Mouse (Mus musculus): ENCODE data around the gene Cyp3a13. TPM values are rescaled to one million over a fixed set of nuclear protein-coding genes. Genes with fewer than 3 reads are reported as not detected.
A peak's percentile ranks its signal among the peaks of the same experiment; 100 is the strongest.

Gene Cyp3a13
- polyA plus RNA-seq, 1 experiment = not detected

GRCm38 (mm10) chr5:137928439-137928838 is 7.0 kb upstream of the Cyp3a13 start:
- no peak overlapping the region for H3K4me3 ChIP-seq (ENCODE audit: insufficient read depth, low read length)
- H3K27ac ChIP-seq (ENCODE audit: insufficient read depth, low read length) = no peak overlapping the region
- TF ChIP-seq POLR2A (IDR thresholded peaks at IDR 0.05; ENCODE audit: low read depth, low read length) (no peak), CTCF (IDR thresholded peaks at IDR 0.05; ENCODE audit: borderline replicate concordance, insufficient read depth, low read length) (no peak)
- H3K4me1 ChIP-seq (ENCODE audit: control insufficient read depth, insufficient read depth, low read length) = no peaks in the 10 kb centered on the region

GRCm38 (mm10) chr5:137922171-137922570 is 752 bp upstream of the Cyp3a13 start:
- Histone ChIP-seq H3K4me3 (ENCODE audit: insufficient read depth, low read length) (no peak overlapping the region), H3K27ac (ENCODE audit: insufficient read depth, low read length) (no peak overlapping the region), H3K4me1 (ENCODE audit: control insufficient read depth, insufficient read depth, low read length) (no peaks in the 10 kb centered on the region)
- TF ChIP-seq CTCF (IDR thresholded peaks at IDR 0.05; ENCODE audit: borderline replicate concordance, insufficient read depth, low read length) = no peak
- TF ChIP-seq POLR2A (IDR thresholded peaks at IDR 0.05; ENCODE audit: low read depth, low read length) = no peak

GRCm38 (mm10) chr5:137915550-137915949 is 5.9 kb downstream of the Cyp3a13 start:
- no peak overlapping the region for H3K27ac ChIP-seq (ENCODE audit: insufficient read depth, low read length)
- TF ChIP-seq POLR2A (IDR thresholded peaks at IDR 0.05; ENCODE audit: low read depth, low read length) = no peak
- no peak for TF ChIP-seq CTCF (IDR thresholded peaks at IDR 0.05; ENCODE audit: borderline replicate concordance, insufficient read depth, low read length)

GRCm38 (mm10) chr5:137914508-137914907 is 6.9 kb downstream of the Cyp3a13 start:
- no peak overlapping the region for H3K27ac ChIP-seq (ENCODE audit: insufficient read depth, low read length)
- no peaks in the 10 kb centered on the region for H3K4me1 ChIP-seq (ENCODE audit: control insufficient read depth, insufficient read depth, low read length)
- no peak for TF ChIP-seq CTCF (IDR thresholded peaks at IDR 0.05; ENCODE audit: borderline replicate concordance, insufficient read depth, low read length)
- no peak for TF ChIP-seq POLR2A (IDR thresholded peaks at IDR 0.05; ENCODE audit: low read depth, low read length)
- H3K4me3 ChIP-seq (ENCODE audit: insufficient read depth, low read length) = no peak overlapping the region

More at GRCm38 (mm10) chr5:137915550-137915949, 5.9 kb downstream of the Cyp3a13 start:
- no peaks in the 10 kb centered on the region for H3K4me1 ChIP-seq (ENCODE audit: control insufficient read depth, insufficient read depth, low read length)
- no peak overlapping the region for H3K4me3 ChIP-seq (ENCODE audit: insufficient read depth, low read length)

GRCm38 (mm10) chr5:137909564-137910262 is 11.7 kb downstream of the Cyp3a13 start:
- Histone ChIP-seq H3K4me1 (ENCODE audit: control insufficient read depth, insufficient read depth, low read length) (no peaks in the 10 kb centered on the region), H3K27ac (ENCODE audit: insufficient read depth, low read length) (no peak overlapping the region), H3K4me3 (ENCODE audit: insufficient read depth, low read length) (no peak overlapping the region)
- TF ChIP-seq POLR2A (IDR thresholded peaks at IDR 0.05; ENCODE audit: low read depth, low read length) (no peak), CTCF (IDR thresholded peaks at IDR 0.05; ENCODE audit: borderline replicate concordance, insufficient read depth, low read length) (no peak)

GRCm38 (mm10) chr5:137897812-137898211 is 23.6 kb downstream of the Cyp3a13 start:
- TF ChIP-seq POLR2A (IDR thresholded peaks at IDR 0.05; ENCODE audit: low read depth, low read length) = no peak
- TF ChIP-seq CTCF (IDR thresholded peaks at IDR 0.05; ENCODE audit: borderline replicate concordance, insufficient read depth, low read length) = no peak
- Histone ChIP-seq H3K27ac (ENCODE audit: insufficient read depth, low read length) (no peak overlapping the region), H3K4me1 (ENCODE audit: control insufficient read depth, insufficient read depth, low read length) (no peaks in the 10 kb centered on the region)

GRCm38 (mm10) chr5:137892954-137893353 is 28.5 kb downstream of the Cyp3a13 start:
- no peak for TF ChIP-seq POLR2A (IDR thresholded peaks at IDR 0.05; ENCODE audit: low read depth, low read length)
- TF ChIP-seq CTCF (IDR thresholded peaks at IDR 0.05; ENCODE audit: borderline replicate concordance, insufficient read depth, low read length) = no peak
- Histone ChIP-seq H3K4me3 (ENCODE audit: insufficient read depth, low read length) (no peak overlapping the region), H3K27ac (ENCODE audit: insufficient read depth, low read length) (no peak overlapping the region), H3K4me1 (ENCODE audit: control insufficient read depth, insufficient read depth, low read length) (no peaks in the 10 kb centered on the region)

More at GRCm38 (mm10) chr5:137897812-137898211, 23.6 kb downstream of the Cyp3a13 start:
- no peak overlapping the region for H3K4me3 ChIP-seq (ENCODE audit: insufficient read depth, low read length)

- TF ChIP-seq POLR2A (IDR thresholded peaks at IDR 0.05; ENCODE audit: low read depth, low read length) (no peak), CTCF (IDR thresholded peaks at IDR 0.05; ENCODE audit: borderline replicate concordance, insufficient read depth, low read length) (no peak)
- Histone ChIP-seq H3K27ac (ENCODE audit: insufficient read depth, low read length) (no peak overlapping the region), H3K4me1 (ENCODE audit: control insufficient read depth, insufficient read depth, low read length) (no peaks in the 10 kb centered on the region), H3K4me3 (ENCODE audit: insufficient read depth, low read length) (no peak overlapping the region)
Observed at GRCm38 (mm10) chr5:137887666-137888065, 33.8 kb downstream of the Cyp3a13 start.

- H3K4me3 ChIP-seq (ENCODE audit: insufficient read depth, low read length) = no peak overlapping the region
- no peaks in the 10 kb centered on the region for H3K4me1 ChIP-seq (ENCODE audit: control insufficient read depth, insufficient read depth, low read length)
- TF ChIP-seq CTCF (IDR thresholded peaks at IDR 0.05; ENCODE audit: borderline replicate concordance, insufficient read depth, low read length) = peak; percentile 22; the same call in 1 of the 2 replicates
- TF ChIP-seq POLR2A (IDR thresholded peaks at IDR 0.05; ENCODE audit: low read depth, low read length) = no peak
- no peak overlapping the region for H3K27ac ChIP-seq (ENCODE audit: insufficient read depth, low read length)
Observed at GRCm38 (mm10) chr5:137885894-137886293, 35.5 kb downstream of the Cyp3a13 start.

- H3K27ac ChIP-seq (ENCODE audit: insufficient read depth, low read length) = no peak overlapping the region
- no peak for TF ChIP-seq POLR2A (IDR thresholded peaks at IDR 0.05; ENCODE audit: low read depth, low read length)
- no peak for TF ChIP-seq CTCF (IDR thresholded peaks at IDR 0.05; ENCODE audit: borderline replicate concordance, insufficient read depth, low read length)
- H3K4me1 ChIP-seq (ENCODE audit: control insufficient read depth, insufficient read depth, low read length) = no peaks in the 10 kb centered on the region
- no peak overlapping the region for H3K4me3 ChIP-seq (ENCODE audit: insufficient read depth, low read length)
Observed at GRCm38 (mm10) chr5:137883345-137883744, 38.1 kb downstream of the Cyp3a13 start.

Measured in embryonic fibroblast, embryonic 13.5 days (primary cell).